Mouse (Mus musculus) erythroblast, embryonic 14.5 days (primary cell): ENCODE data around the gene 4921530L21Rik. TPM values are rescaled to one million over a fixed set of nuclear protein-coding genes. Genes with fewer than 3 reads are reported as not detected.

Experiments used
- H3K27me3 ChIP-seq: 2 replicates; pipeline ENCODE4 v1.6.1; 2012; ENCODE audit warnings: inconsistent platforms; ENCODE audit not compliant: control insufficient read depth
- H3K36me3 ChIP-seq: 2 replicates; pipeline ENCODE4 v1.6.1; 2012; ENCODE audit warnings: mild to moderate bottlenecking, inconsistent platforms; ENCODE audit not compliant: control insufficient read depth
- H3K4me1 ChIP-seq: 2 replicates; pipeline ENCODE4 v1.6.1; 2012; ENCODE audit warnings: inconsistent platforms; ENCODE audit not compliant: control insufficient read depth
- H3K4me3 ChIP-seq: replicated peaks from 2 replicates; pipeline ENCODE3; 2012; ENCODE audit warnings: moderate library complexity, mild to moderate bottlenecking, inconsistent platforms
- H3K9me3 ChIP-seq: 2 replicates; pipeline ENCODE4 v1.6.1; 2012; ENCODE audit warnings: low read length, inconsistent platforms, mixed read lengths; ENCODE audit not compliant: control insufficient read depth
- GATA1 ChIP-seq: IDR thresholded peaks from 2 replicates; pipeline ENCODE4 v1.6.1; 2012; ENCODE audit warnings: low read length, inconsistent platforms, mixed read lengths
- TAL1 ChIP-seq: IDR thresholded peaks from 3 replicates; pipeline ENCODE4 v1.6.1; 2012; ENCODE audit warnings: low read length, inconsistent platforms, mixed read lengths
- polyA plus RNA-seq: library from polyadenylated mRNA; stranded (reverse); fragments of >175 nt; gene quantifications from 2 replicates; pipeline ENCODE4 v1.2.3, GENCODE M21; 2012

Gene 4921530L21Rik
- polyA plus RNA-seq, 1 experiment: not detected

DNA sequence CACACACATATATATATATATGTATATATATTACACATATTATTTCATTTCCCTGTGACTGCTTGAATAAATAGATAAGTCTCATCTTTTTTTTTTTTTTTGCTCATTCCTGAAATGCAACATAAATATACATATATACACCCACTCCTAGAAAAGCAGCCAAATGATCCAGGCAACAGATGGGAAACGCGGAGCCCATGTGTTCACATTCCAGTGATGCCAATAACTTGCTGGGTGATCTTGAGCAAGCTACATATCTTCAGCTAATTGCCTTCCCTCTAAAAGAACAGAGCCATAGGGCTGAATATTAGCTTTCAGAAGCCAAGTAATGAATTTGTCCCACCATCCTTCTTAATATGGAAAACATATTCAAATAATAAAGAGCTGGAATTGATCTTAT, 32.2 kb downstream of the 4921530L21Rik start:
- no peaks in the 10 kb centered on the region for H3K27me3 ChIP-seq
- TF ChIP-seq GATA1 (no peak), TAL1 (no peak)

DNA sequence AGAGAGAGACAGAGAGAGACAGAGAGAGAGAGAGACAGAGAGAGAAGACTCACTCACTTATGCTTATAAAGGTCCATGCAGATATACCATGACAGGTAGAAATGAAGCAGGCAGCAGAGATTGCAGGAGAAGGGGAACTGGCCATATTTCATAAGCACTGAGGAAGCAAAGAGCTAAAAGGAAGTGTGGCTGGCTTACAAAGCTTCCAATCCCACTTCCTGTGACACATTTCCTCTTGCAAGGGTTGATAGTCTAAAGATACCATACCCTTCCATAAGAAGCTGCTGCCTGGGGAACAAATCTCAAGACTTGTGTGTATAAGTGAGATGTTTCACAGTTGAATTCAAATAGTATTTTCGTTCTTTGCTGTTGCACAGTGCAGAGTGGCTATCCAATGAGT, 45.7 kb downstream of the 4921530L21Rik start:
- no peak overlapping the region for H3K4me3 ChIP-seq
- no peaks in the 10 kb centered on the region for H3K36me3 ChIP-seq
- H3K27me3 ChIP-seq: no peaks in the 10 kb centered on the region
- no peaks in the 10 kb centered on the region for H3K4me1 ChIP-seq
- no peaks in the 10 kb centered on the region for H3K9me3 ChIP-seq
- TF ChIP-seq TAL1: no peak
- TF ChIP-seq GATA1: no peak

More for the DNA sequence above, 32.2 kb downstream of the 4921530L21Rik start:
- Histone ChIP-seq H3K9me3 (no peaks in the 10 kb centered on the region), H3K36me3 (no peaks in the 10 kb centered on the region), H3K4me3 (no peak overlapping the region), H3K4me1 (no peaks in the 10 kb centered on the region)

DNA sequence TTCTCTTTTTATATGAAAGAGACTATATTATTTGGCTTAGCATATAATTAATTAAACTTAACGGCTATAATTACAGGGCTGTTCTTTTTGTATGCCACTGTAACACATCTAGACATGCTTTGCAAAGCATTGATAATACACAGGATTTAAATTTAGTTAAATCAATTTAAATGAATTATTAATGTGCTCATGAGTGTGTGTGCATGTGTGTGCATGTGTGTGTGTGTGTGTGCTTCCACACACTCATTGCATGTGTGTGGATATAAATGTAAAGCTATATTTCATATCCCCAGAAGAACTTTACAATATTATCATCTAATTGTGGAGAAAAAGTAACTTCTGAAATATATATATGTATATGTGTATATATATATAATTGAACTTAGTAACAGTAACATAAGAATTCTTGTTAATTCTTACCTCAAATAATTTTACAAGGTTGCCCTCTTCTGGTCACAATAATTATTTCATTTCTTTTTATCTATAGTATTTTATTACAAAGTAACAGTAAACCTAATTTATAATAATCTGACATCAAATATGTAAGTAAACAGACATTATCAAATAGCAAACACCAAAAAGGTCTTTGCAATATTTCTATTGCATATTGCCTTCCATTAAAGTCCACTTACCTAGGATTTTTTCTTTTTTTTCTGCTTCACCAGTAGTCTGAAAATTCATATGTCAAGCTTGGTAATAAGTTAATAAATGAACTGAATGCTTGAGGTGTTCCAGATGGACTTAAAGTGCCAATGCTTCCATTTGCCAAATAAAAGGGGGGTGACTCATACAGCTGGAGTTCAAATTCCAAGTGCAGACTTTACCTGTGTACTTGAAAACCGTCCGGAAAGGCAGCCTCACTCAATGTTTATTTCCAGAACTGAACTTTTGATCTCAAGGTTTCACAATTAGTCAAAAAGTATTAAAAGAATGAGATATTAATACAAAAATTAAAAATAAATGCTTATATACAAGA, 47.0 kb downstream of the 4921530L21Rik start:
- Histone ChIP-seq H3K36me3 (no peaks in the 10 kb centered on the region), H3K27me3 (no peaks in the 10 kb centered on the region), H3K9me3 (0 out of 2 replicates have a peak, but pooled peaks cover 2% of the 10 kb centered on the region), H3K4me1 (no peaks in the 10 kb centered on the region), H3K4me3 (no peak overlapping the region)
- TF ChIP-seq TAL1 (no peak), GATA1 (no peak)
